Mouse (Mus musculus) kidney, adult 2 months (tissue): ENCODE data around the gene Spen. TPM values are rescaled to one million over a fixed set of nuclear protein-coding genes. Genes with fewer than 3 reads are reported as not detected.

Source experiments
- DNase-seq: peaks from one replicate; pipeline ENCODE4 v3.0.0; 2021
- H3K27ac ChIP-seq: fragments of 200-500 bp; 2 replicates; pipeline ENCODE4 v1.5.1; 2012; ENCODE audit warnings: low read depth, low read length, control low read depth, inconsistent platforms; ENCODE audit not compliant: insufficient read depth
- H3K27me3 ChIP-seq: fragments of 200-500 bp; replicated peaks from 2 replicates; pipeline ENCODE4 v1.6.1; 2012; ENCODE audit warnings: mild to moderate bottlenecking, moderate library complexity, low read length, inconsistent platforms; ENCODE audit not compliant: control insufficient read depth, insufficient read depth
- H3K36me3 ChIP-seq: fragments of 200-500 bp; 2 replicates; pipeline ENCODE4 v1.6.1; 2012; ENCODE audit warnings: mild to moderate bottlenecking, moderate library complexity, low read length, inconsistent platforms; ENCODE audit not compliant: control insufficient read depth, insufficient read depth
- H3K4me1 ChIP-seq: fragments of 200-500 bp; 2 replicates; pipeline ENCODE4 v1.6.1; 2011; ENCODE audit warnings: low read length; ENCODE audit not compliant: control insufficient read depth, insufficient read depth
- H3K4me3 ChIP-seq: fragments of 200-500 bp; 2 replicates; pipeline ENCODE4 v1.5.1; 2011; ENCODE audit warnings: mild to moderate bottlenecking, low read depth, low read length, control low read depth; ENCODE audit not compliant: insufficient read depth
- CTCF ChIP-seq: fragments of 200-500 bp; conservative IDR thresholded peaks from 2 replicates; pipeline ENCODE4 v1.5.1; 2011; ENCODE audit warnings: low read depth, mild to moderate bottlenecking, control low read depth, low read length, moderate library complexity, mixed read lengths; ENCODE audit not compliant: insufficient read depth, insufficient read length
- POLR2A ChIP-seq: fragments of 200-500 bp; IDR thresholded peaks from one replicate; pipeline ENCODE4 v1.6.1; 2011; ENCODE audit warnings: low read depth, low read length, control low read depth
- WGBS: fragments of 180-500 bp; shearing (Covaris S2); methylation state at CpG from one replicate; pipeline ENCODE4 v1.1.7; 2018; 5-methylcytosine and 5-hydroxymethylcytosine counted together
- polyA plus RNA-seq: library from polyadenylated mRNA; depleted of rRNA; stranded (reverse); fragments of >200 nt; gene quantifications from 2 replicates; pipeline ENCODE4 v1.2.3, GENCODE M21; 2012; rRNA removed

Spen gene
- polyA plus RNA-seq, 1 experiment: 19.6 TPM

GRCm38 (mm10) chr4:141420886-141421285 is 117.5 kb downstream of the Spen start:
- 48% methylated on average over 9 of the region's 9 CpGs for WGBS
- Histone ChIP-seq H3K4me1 (peaks cover 5% of the 10 kb centered on the region), H3K4me3 (no peak overlapping the region), H3K27ac (no peak overlapping the region), H3K27me3 (no peaks in the 10 kb centered on the region), H3K36me3 (no peaks in the 10 kb centered on the region)
- DNase-seq: no peak
- TF ChIP-seq POLR2A (no peak), CTCF (no peak)

GRCm38 (mm10) chr4:141420192-141420829 is 118.1 kb downstream of the Spen start, which contains the start of gene Hspb7:
Gene Hspb7, plus strand, starts transcription at chr4:141420779.
- Histone ChIP-seq H3K27ac (peak within 1 kb of the TSS; percentile 49), H3K4me3 (no peak within 1 kb of the TSS), H3K4me1 (peaks cover 5% of the 10 kb centered on the region), H3K36me3 (no peaks in the 10 kb centered on the region), H3K27me3 (no peaks in the 10 kb centered on the region)
- DNase-seq: no peak
- 68% methylated on average over 9 of the region's 9 CpGs for WGBS
- TF ChIP-seq CTCF (no peak), POLR2A (no peak)

DNA sequence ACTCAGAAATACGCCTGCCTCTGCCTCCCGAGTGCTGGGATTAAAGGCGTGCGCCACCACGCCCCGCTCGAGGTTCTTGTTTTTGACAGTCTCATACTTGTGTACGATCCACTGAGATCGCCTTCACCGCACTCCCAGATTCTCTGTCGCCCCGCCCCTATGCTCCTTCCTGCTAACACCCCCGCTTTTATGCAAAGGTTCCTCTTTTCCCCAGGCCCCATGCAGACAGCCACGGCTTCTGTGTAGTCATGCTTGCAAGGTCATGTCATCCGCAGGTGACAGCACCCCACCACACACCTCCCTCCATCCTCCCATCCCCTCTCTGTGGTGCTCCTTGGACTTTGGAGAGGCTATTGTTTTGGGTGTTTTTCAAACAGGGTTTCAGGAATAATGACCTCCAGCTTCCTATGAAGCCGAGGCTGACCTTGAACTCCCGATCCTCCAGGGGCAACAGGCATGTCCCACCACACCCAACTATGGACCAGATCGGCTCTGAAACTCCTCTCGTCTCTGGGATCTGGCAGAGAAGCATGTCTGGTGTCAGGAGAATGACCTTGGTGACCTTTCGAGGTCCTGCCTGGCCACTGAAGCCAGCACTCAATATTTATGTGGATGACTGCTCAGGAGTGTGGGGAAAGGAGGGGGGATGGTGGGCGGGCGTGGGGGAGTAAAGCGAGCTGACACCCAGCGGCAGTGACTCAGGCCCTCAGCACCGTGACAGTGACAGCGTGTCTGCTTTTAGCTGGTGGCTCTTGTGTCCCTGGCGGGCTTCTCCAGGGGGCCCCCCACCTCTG is 118.8 kb downstream of the Spen start:
- no peak for DNase-seq
- WGBS: 54% methylated on average over 27 of the region's 27 CpGs
- Histone ChIP-seq H3K36me3 (no peaks in the 10 kb centered on the region), H3K4me1 (peaks cover 5% of the 10 kb centered on the region), H3K27ac (peak overlapping the region; percentile 49), H3K27me3 (no peaks in the 10 kb centered on the region), H3K4me3 (no peak overlapping the region)
- TF ChIP-seq CTCF (no peak), POLR2A (no peak)

Other genes with a start within 250 kb of the Spen start
- 8.1 and 9.6 TPM in 2 replicates for gene Epha2, start 237.4 kb downstream of the Spen start, polyA plus RNA-seq
- 1.8 and 2.0 TPM in 2 replicates for gene Fam131c, start 170.4 kb downstream of the Spen start, polyA plus RNA-seq
- gene Clcnka, start 139.9 kb downstream of the Spen start, polyA plus RNA-seq: 99.3 and 105 TPM in 2 replicates
- 286 and 318 TPM in 2 replicates for gene Clcnkb, start 122.6 kb downstream of the Spen start, polyA plus RNA-seq
- 2.9 and 9.5 TPM in 2 replicates for gene Hspb7, start 117.8 kb downstream of the Spen start, polyA plus RNA-seq
- gene Srarp, start 102.5 kb downstream of the Spen start, polyA plus RNA-seq: 0.11 and 0.14 TPM in 2 replicates
- 23.4 and 28.9 TPM in 2 replicates for gene Zbtb17, start 93.9 kb downstream of the Spen start, polyA plus RNA-seq
- 10.2 and 10.5 TPM in 2 replicates for gene Fblim1, start 67.5 kb upstream of the Spen start, polyA plus RNA-seq
- 29.0 and 32.3 TPM in 2 replicates for gene Tmem82, start 80.0 kb upstream of the Spen start, polyA plus RNA-seq
- gene Slc25a34, start 85.2 kb upstream of the Spen start, polyA plus RNA-seq: 30.1 and 33.8 TPM in 2 replicates
- 79.7 and 85.4 TPM in 2 replicates for gene Plekhm2, start 126.3 kb upstream of the Spen start, polyA plus RNA-seq
- 18.2 and 25.8 TPM in 2 replicates for gene Rsc1a1, start 147.0 kb upstream of the Spen start, polyA plus RNA-seq
- 21.9 and 23.4 TPM in 2 replicates for gene Ddi2, start 184.8 kb upstream of the Spen start, polyA plus RNA-seq
- 9.4 and 10.8 TPM in 2 replicates for gene Agmat, start 208.1 kb upstream of the Spen start, polyA plus RNA-seq